Mouse (Mus musculus) ES-E14 (cell line): Measurements from ENCODE around the gene Fxr2.

Experiments used
- HCFC1 ChIP-seq: IDR thresholded peaks from 2 replicates; pipeline ENCODE4 v1.6.1; 2012; ENCODE audit warnings: low read length, inconsistent platforms, borderline replicate concordance; ENCODE audit not compliant: insufficient read depth
- MAFK ChIP-seq: IDR thresholded peaks from 2 replicates; pipeline ENCODE4 v1.6.1; 2014; ENCODE audit warnings: mild to moderate bottlenecking, low read depth, low read length, inconsistent platforms; ENCODE audit not compliant: insufficient read depth
- ZNF384 ChIP-seq: IDR thresholded peaks from 2 replicates; pipeline ENCODE4 v1.6.1; 2012; ENCODE audit warnings: low read depth, low read length, inconsistent platforms

DNA sequence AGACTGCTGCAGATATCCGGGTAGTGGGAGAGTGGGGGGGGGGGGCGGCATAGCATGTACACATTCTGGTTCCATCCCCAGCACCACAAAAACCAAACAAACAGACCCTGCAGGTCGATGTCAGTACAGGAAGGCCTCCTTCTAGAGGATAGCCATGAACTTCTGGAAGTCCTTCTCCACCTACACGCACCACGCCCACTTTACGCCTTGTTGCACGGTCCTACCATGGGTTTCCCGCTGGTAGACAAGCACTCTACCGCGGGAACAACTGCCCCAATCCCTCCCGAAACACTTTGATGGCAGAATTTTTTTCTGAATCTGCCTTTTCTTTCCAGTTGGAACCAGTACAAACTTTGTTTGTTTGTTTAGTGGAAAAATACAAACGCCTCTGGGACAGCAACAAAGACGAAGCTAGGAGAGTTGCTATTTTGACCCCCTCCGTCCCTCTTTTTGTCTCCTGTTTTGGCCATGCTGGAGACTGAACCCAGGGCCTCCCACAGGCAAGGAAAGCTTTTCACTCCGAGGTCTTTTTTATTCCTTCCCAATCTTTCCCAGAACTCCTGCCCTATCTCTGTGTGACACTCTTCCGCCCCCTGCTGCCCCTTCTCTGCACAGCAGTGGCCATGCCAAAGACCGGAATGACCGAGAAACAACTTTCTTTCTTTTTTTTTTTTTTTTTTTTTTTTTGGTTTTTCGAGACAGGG, 19.1 kb upstream of the Fxr2 start:
- TF ChIP-seq HCFC1 (0 out of 2 replicates have a peak, but pooled peaks have one; percentile 14), ZNF384 (peak; percentile 96), MAFK (no peak)
